Mouse (Mus musculus) forebrain, embryonic 11.5 days (tissue): ENCODE measurements at regions not wholly inside any gene's neighbourhood (a gene's known extent, or its start where the extent isn't known, plus 50 kb on each side); places are given as distances from the start of the nearest gene placed in this dataset.

Source experiments
- ATAC-seq: fragments of 200-750 bp; cut with Nextera tagmentation; replicated peaks from 2 replicates; pipeline ENCODE4 v1.8.0; 2017; ENCODE audit warnings: moderate TSS enrichment; ENCODE audit not compliant: low FRiP score
- DNase-seq: peaks from one replicate; pipeline ENCODE4 v3.0.0-alpha.2; 2017; ENCODE audit warnings: low spot score
- H3K27ac ChIP-seq: fragments of 300-500 bp; sonication (generic); 2 replicates; pipeline ENCODE4 v1.5.1; 2014; ENCODE audit warnings: low read depth, low read length
- H3K27me3 ChIP-seq: fragments of 300-500 bp; sonication (generic); 2 replicates; pipeline ENCODE4 v1.6.1; 2014; ENCODE audit warnings: mild to moderate bottlenecking, low read length, mixed read lengths; ENCODE audit not compliant: control insufficient read depth, insufficient read depth
- H3K36me3 ChIP-seq: fragments of 300-500 bp; sonication (generic); 2 replicates; pipeline ENCODE4 v1.6.1; 2014; ENCODE audit warnings: mild to moderate bottlenecking, low read length, moderate library complexity, mixed read lengths; ENCODE audit not compliant: control insufficient read depth, insufficient read depth
- H3K4me1 ChIP-seq: fragments of 300-500 bp; sonication (generic); replicated peaks from 2 replicates; pipeline ENCODE4 v1.6.1; 2014; ENCODE audit warnings: low read length, mixed read lengths; ENCODE audit not compliant: control insufficient read depth, insufficient read depth
- H3K4me2 ChIP-seq: fragments of 300-500 bp; sonication (generic); 2 replicates; pipeline ENCODE4 v1.6.1; 2014; ENCODE audit warnings: low read depth, mild to moderate bottlenecking, low read length, moderate library complexity, mixed read lengths; ENCODE audit not compliant: severe bottlenecking
- H3K4me3 ChIP-seq: fragments of 300-500 bp; sonication (generic); 2 replicates; pipeline ENCODE4 v1.5.1; 2014; ENCODE audit warnings: low read depth, low read length
- H3K9ac ChIP-seq: fragments of 300-500 bp; sonication (generic); 2 replicates; pipeline ENCODE4 v1.6.1; 2014; ENCODE audit warnings: low read length
- H3K9me3 ChIP-seq: fragments of 300-500 bp; sonication (generic); 2 replicates; pipeline ENCODE4 v1.6.1; 2016; ENCODE audit warnings: low read length, mixed read lengths; ENCODE audit not compliant: control insufficient read depth
- WGBS: fragments of 180-500 bp; shearing (Covaris S2); extraction: QIAGEN DNeasy Blood & Tissue Kit; methylation state at CpG from one replicate; pipeline ENCODE4 v1.1.7; 2014; 5-methylcytosine and 5-hydroxymethylcytosine counted together

DNA sequence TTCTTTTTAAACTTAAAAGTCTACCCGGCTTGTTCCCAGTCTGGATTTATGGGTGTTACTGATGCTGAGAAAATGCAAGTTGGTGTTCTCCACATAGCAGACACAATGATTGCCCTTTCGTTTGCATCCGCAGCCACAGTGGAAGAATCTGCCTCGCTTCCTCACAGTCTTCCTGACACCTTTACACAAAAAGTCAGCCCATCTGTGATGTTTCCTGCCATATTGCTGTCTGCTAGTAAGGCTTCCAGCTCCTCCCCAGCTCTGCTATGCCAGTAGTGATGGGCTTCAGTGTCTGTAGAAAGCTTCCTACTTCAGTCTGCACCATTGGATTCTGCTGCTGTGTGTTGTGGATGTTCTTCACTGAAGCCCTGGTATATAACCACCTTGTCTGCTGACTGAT, 441.8 kb upstream of the Cwc22 start:
- Histone ChIP-seq H3K27ac (no peak overlapping the region), H3K36me3 (no peaks in the 10 kb centered on the region), H3K9ac (no peak overlapping the region), H3K4me3 (no peak overlapping the region), H3K4me1 (no peaks in the 10 kb centered on the region), H3K4me2 (no peak overlapping the region), H3K9me3 (no peaks in the 10 kb centered on the region), H3K27me3 (no peaks in the 10 kb centered on the region)
- DNase-seq (no peak), ATAC-seq (no peak)
- 84% methylated on average over 4 of the region's 4 CpGs for WGBS

DNA sequence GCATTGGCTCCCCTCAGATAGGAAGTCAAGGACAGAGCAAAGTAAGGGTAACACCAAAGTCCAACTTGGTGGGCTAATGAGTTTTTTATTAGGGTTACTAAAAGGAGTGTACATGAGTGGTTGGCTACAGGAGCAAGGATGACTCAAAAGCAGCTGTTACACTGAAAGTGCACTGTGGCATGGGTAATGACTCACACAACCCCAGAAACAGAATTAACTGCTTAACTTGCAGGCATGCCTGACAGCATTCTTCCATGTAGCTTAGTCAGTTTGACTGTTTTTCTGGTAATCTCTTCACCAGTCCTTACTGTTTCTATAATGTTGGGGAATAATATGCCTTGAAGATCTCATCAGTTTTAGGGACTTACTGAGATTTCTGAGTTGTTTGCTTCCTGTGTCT, 435.1 kb upstream of the Cwc22 start:
- ATAC-seq (no peak), DNase-seq (no peak)
- H3K27ac ChIP-seq, result no peak overlapping the region

DNA sequence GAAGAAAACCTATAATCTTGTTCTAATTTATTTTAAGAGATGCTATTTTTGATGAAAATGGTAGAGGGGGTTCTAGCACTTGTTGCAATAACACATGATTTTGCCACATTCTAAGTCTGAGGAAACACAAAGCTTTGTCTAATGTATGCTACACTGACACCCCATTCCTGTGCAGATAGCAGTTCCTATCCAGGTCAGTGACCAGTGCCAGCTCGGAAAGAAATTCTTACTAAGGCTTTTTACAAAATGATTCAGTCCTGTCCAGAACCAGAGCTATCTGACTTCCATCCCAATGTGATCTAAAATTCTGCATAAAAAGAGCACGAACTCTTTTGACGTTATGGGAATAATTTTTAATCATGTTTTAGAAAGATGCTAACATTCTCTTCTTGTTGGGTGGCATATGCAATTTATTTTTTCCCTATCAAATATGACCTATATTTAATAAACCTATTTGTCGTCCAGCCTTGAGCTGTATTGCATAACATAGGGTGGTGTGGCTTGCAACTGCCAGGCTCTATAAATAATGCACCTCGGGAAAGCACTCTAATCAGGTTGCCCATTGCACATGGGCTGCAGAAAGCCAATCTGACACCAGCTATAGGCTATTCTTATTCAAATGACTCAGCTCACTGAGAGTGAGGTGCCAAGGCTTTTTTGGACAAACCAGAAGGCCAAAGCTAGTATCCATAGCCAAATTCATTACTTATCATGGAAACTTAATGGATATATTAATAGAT, 385.7 kb upstream of the Cwc22 start:
- no peak overlapping the region for H3K4me3 ChIP-seq
- 81% methylated on average over 5 of the region's 5 CpGs for WGBS
- DNase-seq (no peak), ATAC-seq (no peak)
- no peaks in the 10 kb centered on the region for H3K9me3 ChIP-seq
- no peak overlapping the region for H3K27ac ChIP-seq
- H3K9ac ChIP-seq, result no peak overlapping the region
- no peaks in the 10 kb centered on the region for H3K36me3 ChIP-seq
- H3K27me3 ChIP-seq, result no peaks in the 10 kb centered on the region
- H3K4me2 ChIP-seq, result no peak overlapping the region
- no peaks in the 10 kb centered on the region for H3K4me1 ChIP-seq

More for the DNA sequence above, 435.1 kb upstream of the Cwc22 start:
- Histone ChIP-seq H3K4me3 (no peak overlapping the region), H3K9ac (no peak overlapping the region), H3K27me3 (no peaks in the 10 kb centered on the region), H3K4me1 (no peaks in the 10 kb centered on the region), H3K36me3 (no peaks in the 10 kb centered on the region), H3K9me3 (no peaks in the 10 kb centered on the region), H3K4me2 (no peak overlapping the region)

DNA sequence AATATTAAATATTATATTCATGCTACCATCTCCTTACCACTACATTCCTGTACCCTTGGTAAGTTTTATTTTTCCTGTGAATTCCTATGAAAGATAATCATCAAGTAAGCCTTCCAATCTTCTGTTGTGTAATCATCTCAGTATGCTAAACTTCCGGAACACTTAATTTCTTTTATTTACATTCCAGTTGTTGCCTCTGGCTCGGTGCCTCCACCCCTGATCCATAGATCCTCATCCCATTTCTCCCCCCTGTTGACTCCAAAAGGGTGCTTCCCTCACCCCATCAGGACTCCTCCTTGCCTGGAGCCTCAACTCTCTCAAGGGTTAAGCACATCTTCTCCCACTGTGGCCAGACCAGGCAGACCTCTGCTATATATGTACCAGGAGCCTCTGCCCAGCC, 379.9 kb upstream of the Cwc22 start:
- no peaks in the 10 kb centered on the region for H3K27me3 ChIP-seq
- ATAC-seq (no peak), DNase-seq (no peak)
- no peaks in the 10 kb centered on the region for H3K9me3 ChIP-seq
- H3K27ac ChIP-seq, result no peak overlapping the region
- H3K9ac ChIP-seq, result no peak overlapping the region
- no peak overlapping the region for H3K4me2 ChIP-seq
- no peaks in the 10 kb centered on the region for H3K4me1 ChIP-seq
- no peaks in the 10 kb centered on the region for H3K36me3 ChIP-seq
- 86% methylated on average over 2 of the region's 2 CpGs for WGBS
- H3K4me3 ChIP-seq, result no peak overlapping the region

DNA sequence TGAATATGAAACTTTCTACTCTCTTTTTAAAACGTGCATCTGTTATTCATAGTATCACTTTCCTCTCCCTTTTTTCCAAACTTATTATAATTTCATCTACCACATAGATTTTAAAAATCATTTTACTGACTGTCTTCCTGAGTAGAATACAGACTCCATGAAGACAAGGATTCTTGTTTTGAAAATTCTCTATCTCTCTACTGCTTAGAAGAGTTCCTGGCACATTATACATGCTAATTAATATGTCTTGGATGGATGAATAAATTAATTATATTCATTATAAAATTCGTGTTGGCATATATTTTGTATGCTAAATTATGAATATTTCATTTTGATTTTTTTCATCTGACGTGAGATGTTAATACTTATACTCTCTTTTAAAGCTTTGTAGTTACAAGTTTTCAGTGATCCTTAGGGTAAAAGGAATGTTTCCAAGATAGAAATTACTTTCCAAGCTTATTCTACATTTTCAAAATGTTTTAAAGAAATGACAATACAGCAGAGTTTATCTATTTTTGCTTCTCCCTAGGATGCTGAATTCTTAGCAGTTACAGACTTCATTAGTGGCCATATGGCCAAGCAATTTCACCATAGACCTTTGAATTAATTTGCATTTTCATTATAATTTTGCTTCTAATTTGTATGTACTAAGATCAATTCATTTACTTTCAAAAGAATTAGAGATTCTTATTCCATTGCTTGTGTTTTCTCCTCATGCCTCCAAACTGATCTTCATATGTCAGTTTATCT, 376.2 kb upstream of the Cwc22 start:
- Histone ChIP-seq H3K4me1 (no peaks in the 10 kb centered on the region), H3K9ac (no peak overlapping the region), H3K4me3 (no peak overlapping the region), H3K9me3 (no peaks in the 10 kb centered on the region), H3K27me3 (no peaks in the 10 kb centered on the region), H3K4me2 (no peak overlapping the region), H3K36me3 (no peaks in the 10 kb centered on the region), H3K27ac (no peak overlapping the region)
- no peak for ATAC-seq
- WGBS, result 83% methylated on average over 3 of the region's 3 CpGs
- DNase-seq, result no peak

DNA sequence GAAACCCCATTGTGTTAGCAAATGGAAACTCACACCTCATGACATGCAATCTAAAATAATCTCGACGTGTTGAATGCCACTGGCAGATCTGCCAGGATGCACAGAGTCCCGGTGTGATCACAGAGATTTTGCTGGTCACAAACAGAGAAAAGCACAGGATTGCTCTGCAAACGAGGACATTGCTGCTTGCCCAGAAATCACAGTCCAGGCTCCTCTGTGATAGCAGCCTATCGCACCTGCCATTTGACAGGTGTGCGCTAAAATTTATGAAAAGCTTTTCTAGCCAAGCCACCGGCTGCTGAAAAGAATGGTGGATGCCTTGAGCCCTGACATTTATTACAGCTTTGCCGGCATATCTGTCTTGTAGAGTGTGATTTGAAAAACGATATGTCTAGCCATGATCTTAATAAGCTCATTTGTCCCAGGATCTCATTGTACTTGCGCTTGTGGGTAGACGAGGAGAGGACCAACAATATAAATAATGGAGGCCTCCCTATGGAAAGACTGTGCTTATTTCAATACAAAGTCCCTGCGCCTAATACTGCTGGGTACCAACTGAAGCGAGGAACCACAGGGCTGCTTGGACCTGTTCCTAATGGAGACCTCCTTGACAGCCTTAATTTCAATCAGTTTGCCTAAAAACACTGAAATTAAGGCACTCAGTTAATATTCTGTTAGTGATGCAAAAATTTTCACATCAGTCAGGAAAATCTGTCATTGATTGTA, 365.8 kb upstream of the Cwc22 start:
- Histone ChIP-seq H3K4me3 (no peak overlapping the region), H3K27me3 (no peaks in the 10 kb centered on the region), H3K4me1 (no peaks in the 10 kb centered on the region), H3K4me2 (no peak overlapping the region), H3K9me3 (no peaks in the 10 kb centered on the region), H3K9ac (no peak overlapping the region), H3K36me3 (no peaks in the 10 kb centered on the region), H3K27ac (no peak overlapping the region)
- DNase-seq (no peak), ATAC-seq (no peak)
- WGBS, result 78% methylated on average over 13 of the region's 13 CpGs

DNA sequence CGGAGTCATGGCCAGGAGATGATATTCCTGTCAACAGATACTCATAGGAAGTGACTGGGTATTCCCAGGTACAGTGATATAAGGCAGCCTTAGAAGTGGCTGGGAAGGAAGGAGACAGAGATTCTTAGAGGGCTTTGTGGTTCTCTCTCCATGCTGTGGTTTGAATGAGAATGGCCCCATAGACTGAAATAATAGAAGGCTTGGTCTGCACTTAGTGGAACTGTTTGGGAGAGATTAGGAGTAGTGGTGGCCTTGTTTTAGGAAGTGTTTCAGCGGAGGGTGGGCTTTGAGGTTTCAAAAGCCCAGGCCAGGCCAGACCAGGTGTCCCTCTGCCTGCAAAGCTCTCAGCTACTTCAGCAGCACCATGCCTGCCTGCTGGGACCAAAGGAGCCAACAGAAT, 363.2 kb upstream of the Cwc22 start:
- no peak overlapping the region for H3K4me2 ChIP-seq
- H3K36me3 ChIP-seq, result no peaks in the 10 kb centered on the region
- no peaks in the 10 kb centered on the region for H3K4me1 ChIP-seq
- H3K9ac ChIP-seq, result no peak overlapping the region
- no peaks in the 10 kb centered on the region for H3K27me3 ChIP-seq
- no peaks in the 10 kb centered on the region for H3K9me3 ChIP-seq
- no peak overlapping the region for H3K4me3 ChIP-seq
- no peak overlapping the region for H3K27ac ChIP-seq
- DNase-seq (no peak), ATAC-seq (no peak)
- WGBS, result 47% methylated on average over 2 of the region's 2 CpGs

DNA sequence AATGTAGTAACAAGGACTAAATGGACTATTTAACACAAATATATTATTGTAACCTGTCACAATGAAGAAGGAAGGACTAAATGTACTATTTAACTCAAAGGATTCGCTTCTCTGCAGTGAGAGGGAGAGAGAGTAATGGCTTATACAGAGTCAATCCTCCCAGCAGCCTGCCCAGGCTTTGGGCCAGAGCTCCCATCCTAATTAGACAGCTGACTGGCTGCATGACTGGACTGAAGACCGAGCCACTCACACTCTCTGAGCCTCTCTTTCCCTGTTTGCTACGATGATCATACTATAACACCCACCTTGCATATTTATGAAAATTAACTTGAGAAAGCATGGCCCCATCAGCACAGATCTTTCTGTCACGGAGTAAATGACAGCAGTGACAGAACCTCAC, 360.7 kb upstream of the Cwc22 start:
- Histone ChIP-seq H3K27ac (no peak overlapping the region), H3K9ac (no peak overlapping the region), H3K4me3 (no peak overlapping the region), H3K9me3 (no peaks in the 10 kb centered on the region), H3K4me1 (no peaks in the 10 kb centered on the region), H3K27me3 (no peaks in the 10 kb centered on the region), H3K36me3 (no peaks in the 10 kb centered on the region), H3K4me2 (no peak overlapping the region)
- DNase-seq (no peak), ATAC-seq (no peak)
- WGBS, result 79% methylated on average over 4 of the region's 4 CpGs
